Mouse (Mus musculus) Patski (cell line): ENCODE data around the gene Tmem121b. TPM values are rescaled to one million over a fixed set of nuclear protein-coding genes. Genes with fewer than 3 reads are reported as not detected.

Experiments used
- ATAC-seq: fragments of 100-300 bp; one replicate; pipeline ENCODE4 v1.8.0; 2021
- CTCF ChIA-PET: fragments of 350-600 bp; sonication (Branson Sonifier 250); formaldehyde crosslinking; loops from one replicate; lab custom pipeline; 2022; ENCODE audit warnings: inconsistent platforms; lab: Charles Lee
- POLR2A ChIA-PET: fragments of 350-600 bp; sonication (Branson Sonifier 250); formaldehyde crosslinking; loops from one replicate; lab custom pipeline; 2022; ENCODE audit warnings: antibody characterized with exemption, inconsistent platforms; lab: Charles Lee
- DNase-seq: peaks from one replicate; pipeline ENCODE4 v3.0.0-alpha.2; 2011; ENCODE audit warnings: low read depth, low spot score
- H3K27me3 ChIP-seq: fragments of 371-371 bp; one replicate; pipeline ENCODE4 v1.5.1; 2021
- CTCF ChIP-seq: fragments of 100-300 bp; IDR thresholded peaks from one replicate; pipeline ENCODE4 v1.5.1; 2021
- in situ Hi-C: fragments of 300-500 bp; cut with MboI; formaldehyde crosslinking; loops from 3 replicates; pipeline ENCODE4 v1.11.1; 2018; ENCODE audit warnings: low pct_unique_long_range_greater_than_20kb, mixed read lengths
- polyA plus RNA-seq: library from polyadenylated mRNA; unstranded; gene quantifications from one replicate; pipeline ENCODE4 v1.2.3, GENCODE M21; 2021

Gene Tmem121b
- polyA plus RNA-seq, 1 experiment from 2014 or later: 0.51 TPM

GRCm38 (mm10) chr6:120482756-120483155 lies 10.9 kb downstream of the Tmem121b start:
- in situ Hi-C loops: loop anchor here (5.0 kb wide), 1 partner anchor 45 kb away; no protein-coding TSS in a partner anchor
- ChIA-PET POLR2A (interaction anchor here (0.6 to 1.2 kb wide), 2 partner anchors 11 to 303 kb away, joined by 3 to 4 read pairs; partner anchors contain the start of gene Tmem121b), CTCF (interaction anchor here (0.9 to 4.3 kb wide), 15 partner anchors 10 to 97 kb away, joined by 3 to 22 read pairs (median 5); partner anchors contain the start of gene Tmem121b)
- ATAC-seq (peak; percentile 89), DNase-seq (peak; percentile 67)
- no peak for TF ChIP-seq CTCF
- H3K27me3 ChIP-seq: no peaks in the 10 kb centered on the region

- H3K27me3 ChIP-seq: no peaks in the 10 kb centered on the region
- in situ Hi-C loops: loop anchor here (5.0 kb wide), 1 partner anchor 45 kb away; no protein-coding TSS in a partner anchor
- POLR2A ChIA-PET: interaction anchor here (0.6 to 1.2 kb wide), 2 partner anchors 12 to 72 kb away, joined by 3 to 4 read pairs; partner anchors contain the start of gene Tmem121b
- CTCF ChIA-PET: interaction anchor here (1.2 to 4.3 kb wide), 6 partner anchors 11 to 57 kb away, joined by 4 to 22 read pairs (median 6); no protein-coding TSS in a partner anchor
- DNase-seq (no peak), ATAC-seq (no peak)
- TF ChIP-seq CTCF: no peak
Observed at GRCm38 (mm10) chr6:120482021-120482420, 11.6 kb downstream of the Tmem121b start.

GRCm38 (mm10) chr6:120481538-120481937 lies 12.1 kb downstream of the Tmem121b start:
- ChIA-PET POLR2A (no interaction called here), CTCF (interaction anchor here (1.6 to 4.3 kb wide), 3 partner anchors 11 to 55 kb away, joined by 4 to 22 read pairs (median 6); no protein-coding TSS in a partner anchor)
- in situ Hi-C loops: loop anchor here (5.0 kb wide), 1 partner anchor 44 kb away; no protein-coding TSS in a partner anchor
- ATAC-seq: no peak
- H3K27me3 ChIP-seq: no peaks in the 10 kb centered on the region
- TF ChIP-seq CTCF: no peak
- no peak for DNase-seq

- POLR2A ChIA-PET: no interaction called here
- no peak for TF ChIP-seq CTCF
- CTCF ChIA-PET: interaction anchor here (4.3 kb wide), 1 partner anchor 10 kb away, joined by 22 read pairs; no protein-coding TSS in a partner anchor
- no peak for ATAC-seq
- no peaks in the 10 kb centered on the region for H3K27me3 ChIP-seq
- in situ Hi-C loops: loop anchor here (5.0 kb wide), 1 partner anchor 43 kb away; no protein-coding TSS in a partner anchor
- DNase-seq: no peak
Observed at GRCm38 (mm10) chr6:120480361-120480760, 13.2 kb downstream of the Tmem121b start.

GRCm38 (mm10) chr6:120479302-120479701 lies 14.3 kb downstream of the Tmem121b start:
- H3K27me3 ChIP-seq: no peaks in the 10 kb centered on the region
- CTCF ChIA-PET: interaction anchor here (4.3 kb wide), 1 partner anchor 8 kb away, joined by 22 read pairs; no protein-coding TSS in a partner anchor
- DNase-seq: no peak
- no peak for ATAC-seq
- in situ Hi-C loops: no loop called here
- TF ChIP-seq CTCF: no peak
- POLR2A ChIA-PET: no interaction called here

GRCm38 (mm10) chr6:120475288-120475687 lies 18.3 kb downstream of the Tmem121b start:
- H3K27me3 ChIP-seq: no peaks in the 10 kb centered on the region
- TF ChIP-seq CTCF: no peak
- in situ Hi-C loops: no loop called here
- CTCF ChIA-PET: no interaction called here
- DNase-seq (no peak), ATAC-seq (no peak)
- POLR2A ChIA-PET: no interaction called here

GRCm38 (mm10) chr6:120473427-120473826 lies 20.2 kb downstream of the Tmem121b start:
- DNase-seq: no peak
- ATAC-seq: no peak
- no peak for TF ChIP-seq CTCF
- POLR2A ChIA-PET: no interaction called here
- CTCF ChIA-PET: interaction anchor here (1.0 kb wide), 1 partner anchor 10 kb away, joined by 3 read pairs; no protein-coding TSS in a partner anchor
- in situ Hi-C loops: no loop called here
- H3K27me3 ChIP-seq: no peaks in the 10 kb centered on the region

- CTCF ChIA-PET: interaction anchor here (1.0 to 3.8 kb wide), 2 partner anchors 9 to 11 kb away, joined by 3 to 22 read pairs; no protein-coding TSS in a partner anchor
- POLR2A ChIA-PET: no interaction called here
- ATAC-seq (no peak), DNase-seq (no peak)
- no peaks in the 10 kb centered on the region for H3K27me3 ChIP-seq
- TF ChIP-seq CTCF: no peak
- in situ Hi-C loops: no loop called here
Observed at GRCm38 (mm10) chr6:120472455-120473140, 21.0 kb downstream of the Tmem121b start.

GRCm38 (mm10) chr6:120471991-120472441 lies 21.6 kb downstream of the Tmem121b start:
- POLR2A ChIA-PET: interaction anchor here (0.7 kb wide), 1 partner anchor 43 kb away, joined by 3 read pairs; no protein-coding TSS in a partner anchor
- in situ Hi-C loops: no loop called here
- CTCF ChIA-PET: interaction anchor here (3.8 kb wide), 1 partner anchor 9 kb away, joined by 22 read pairs; no protein-coding TSS in a partner anchor
- no peak for TF ChIP-seq CTCF
- no peak for DNase-seq
- no peaks in the 10 kb centered on the region for H3K27me3 ChIP-seq
- no peak for ATAC-seq

- no peaks in the 10 kb centered on the region for H3K27me3 ChIP-seq
- ChIA-PET CTCF (interaction anchor here (3.8 kb wide), 1 partner anchor 11 kb away, joined by 22 read pairs; no protein-coding TSS in a partner anchor), POLR2A (no interaction called here)
- TF ChIP-seq CTCF: no peak
- in situ Hi-C loops: no loop called here
- ATAC-seq (no peak), DNase-seq (no peak)
Observed at GRCm38 (mm10) chr6:120470666-120471065, 22.9 kb downstream of the Tmem121b start.
